Mouse (Mus musculus) left cerebral cortex, postnatal 14 days (tissue): Measurements from ENCODE around the gene Fbln1. TPM values are rescaled to one million over a fixed set of nuclear protein-coding genes. Genes with fewer than 3 reads are reported as not detected.

Source experiments
- DNase-seq, 2 experiments: peaks; one replicate each; pipeline ENCODE4 v3.0.0; 2021 to 2022; ENCODE audit warnings: low spot score in 2 of 2, mixed read lengths in 1 of 2
- intact Hi-C: fragments of 180-260 bp; cut with DNase I; formaldehyde crosslinking; loops from one replicate; pipeline ENCODE4 v1.15.1; 2025
- total RNA-seq, 2 experiments: library from RNA; stranded (reverse); gene quantifications; 2 replicates each; pipeline ENCODE4 v1.2.3; 2021

Gene Fbln1
- total RNA-seq, 2 experiments from 2014 or later: 10.0 to 11.1 TPM

- intact Hi-C loops: loop anchor here (1.0 to 10.0 kb wide), 4 partner anchors 48 to 438 kb away; no protein-coding TSS in a partner anchor
Measured at GRCm38 (mm10) chr15:85266729-85267434, 61.1 kb downstream of the Fbln1 start.

DNA sequence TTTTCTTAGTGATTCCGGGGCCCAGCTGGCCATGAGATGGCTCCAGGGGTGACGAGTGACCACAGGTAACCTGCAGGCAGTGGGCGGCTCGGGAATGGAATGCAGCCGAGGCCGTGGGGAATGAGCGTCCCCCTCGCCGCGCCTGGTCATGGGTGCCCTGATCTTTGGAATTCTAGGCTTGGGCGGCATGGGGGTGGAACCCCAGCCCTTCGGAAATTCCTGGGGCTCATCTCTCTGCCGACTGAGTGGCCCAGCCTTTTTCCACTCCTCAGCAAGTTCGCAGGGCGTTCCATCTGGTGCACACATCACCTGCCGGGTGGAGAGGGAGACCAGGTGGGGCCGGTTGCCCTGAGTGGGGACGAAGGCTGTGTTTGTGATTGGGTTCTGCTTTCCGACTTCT lies 62.1 kb downstream of the Fbln1 start:
- intact Hi-C loops: loop anchor here (2.0 to 10.0 kb wide), 3 partner anchors 47 to 437 kb away; no protein-coding TSS in a partner anchor
- DNase-seq: no peak

More at GRCm38 (mm10) chr15:85266729-85267434, 61.1 kb downstream of the Fbln1 start:
- DNase-seq: peak; percentile 94 to 95

- intact Hi-C loops: no loop called here
- DNase-seq: no peak
Measured at GRCm38 (mm10) chr15:85272988-85273387, 67.2 kb downstream of the Fbln1 start.

DNA sequence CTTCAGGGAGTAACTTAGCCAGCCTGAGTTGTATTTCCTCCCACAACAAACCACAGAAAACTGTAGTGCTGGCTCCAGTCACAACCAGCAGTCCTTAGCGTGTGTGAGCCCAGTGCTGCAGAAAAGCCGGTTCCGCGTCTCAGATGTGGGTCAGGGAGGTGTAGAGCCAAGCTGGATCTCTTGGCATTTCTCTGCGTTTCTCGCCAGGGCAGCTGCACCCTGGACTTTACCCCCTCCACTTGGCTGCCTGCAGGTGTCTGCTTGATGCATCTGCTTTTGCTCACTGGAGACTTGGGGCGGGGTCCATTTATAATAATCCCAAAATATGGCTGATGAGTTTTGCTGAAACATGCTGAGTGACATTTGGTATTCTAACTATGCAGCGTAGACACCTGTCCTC lies 71.5 kb downstream of the Fbln1 start:
- no peak for DNase-seq
- intact Hi-C loops: no loop called here

GRCm38 (mm10) chr15:85278986-85279385 lies 73.2 kb downstream of the Fbln1 start:
- intact Hi-C loops: no loop called here
- DNase-seq: no peak

DNA sequence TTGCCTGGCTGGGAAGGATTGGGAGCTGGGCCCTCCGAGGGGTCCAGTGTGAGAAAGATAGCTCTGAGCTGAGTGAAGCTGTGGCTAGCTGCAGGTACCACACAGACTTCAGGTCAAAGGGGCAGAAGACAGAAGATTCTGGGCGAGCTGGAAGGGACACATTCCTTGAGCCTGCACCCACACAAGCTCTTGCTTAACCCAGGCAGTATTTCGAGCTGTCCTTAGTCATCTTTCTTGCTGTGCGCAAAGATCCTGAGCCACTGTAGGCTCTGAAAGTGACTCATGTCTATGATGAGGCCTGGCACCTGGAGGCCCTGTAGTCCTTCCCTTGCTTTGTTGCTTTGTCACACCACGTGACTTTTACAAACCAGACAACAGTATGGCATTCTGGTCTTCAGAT lies 76.3 kb downstream of the Fbln1 start:
- intact Hi-C loops: no loop called here
- no peak for DNase-seq

DNA sequence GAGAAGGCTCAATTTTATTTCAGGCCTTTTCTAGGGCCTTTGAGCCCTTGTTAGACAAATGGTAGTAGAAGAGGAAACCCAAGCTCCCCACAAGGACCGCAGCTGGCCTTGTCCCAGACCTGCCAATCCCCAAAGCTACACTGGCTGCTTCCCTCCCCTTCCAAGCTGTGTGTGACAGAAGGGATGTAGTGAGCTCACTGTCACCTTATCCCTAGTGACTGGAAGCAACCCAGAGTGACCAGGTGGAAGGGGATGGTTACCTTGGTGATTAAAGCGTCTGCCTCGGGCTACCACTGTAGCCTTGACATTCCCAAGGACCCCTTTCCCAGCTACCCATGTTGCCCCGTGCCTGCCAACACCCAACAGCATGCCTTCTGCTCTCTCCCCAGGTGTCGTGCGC lies 78.9 kb downstream of the Fbln1 start:
- no peak for DNase-seq
- intact Hi-C loops: no loop called here

DNA sequence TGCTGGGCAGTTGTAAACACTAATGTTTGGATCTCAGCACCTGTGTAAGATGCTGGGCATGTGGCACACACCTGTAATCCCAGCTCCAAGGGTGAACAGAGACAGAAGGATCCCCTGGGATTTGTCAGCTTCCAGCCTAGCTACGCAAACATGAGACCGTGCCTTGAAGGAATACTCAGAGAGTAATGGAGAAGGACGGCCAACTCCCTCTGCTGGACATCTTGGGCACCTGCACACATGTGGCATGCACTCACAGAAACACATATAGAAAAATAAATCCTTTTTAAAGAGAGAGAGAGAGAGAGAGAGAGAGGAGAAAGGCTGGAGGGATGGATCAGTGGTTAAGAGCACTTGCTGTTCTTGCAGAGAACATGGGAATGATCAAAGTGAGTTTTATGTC lies 88.9 kb downstream of the Fbln1 start:
- DNase-seq: no peak
- intact Hi-C loops: no loop called here

GRCm38 (mm10) chr15:85295544-85295943 lies 89.8 kb downstream of the Fbln1 start:
- no peak for DNase-seq
- intact Hi-C loops: no loop called here

DNA sequence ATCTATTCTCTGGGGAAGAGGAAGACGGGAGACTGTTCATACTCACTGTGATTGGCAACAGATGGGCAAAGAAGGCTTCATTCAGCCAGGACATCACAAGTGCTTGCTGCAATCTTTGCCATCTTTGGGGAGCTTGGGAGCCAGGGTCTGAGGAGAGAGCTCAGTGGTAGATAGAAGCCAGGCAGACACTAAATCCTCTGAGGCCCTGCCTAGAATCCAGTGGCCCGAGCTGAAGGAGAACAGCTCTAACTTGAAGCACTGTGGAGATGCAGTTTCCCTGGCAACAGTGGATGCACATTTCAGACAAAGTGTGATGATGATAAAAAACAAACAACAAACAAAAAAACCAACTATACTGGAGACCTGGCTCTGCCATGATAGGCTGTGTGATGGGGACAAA lies 90.2 kb downstream of the Fbln1 start:
- intact Hi-C loops: no loop called here
- peak in 1 of 2 experiments; percentile 21 for DNase-seq

- no peak for DNase-seq
- intact Hi-C loops: no loop called here
Measured at GRCm38 (mm10) chr15:85296538-85296937, 90.8 kb downstream of the Fbln1 start.

DNA sequence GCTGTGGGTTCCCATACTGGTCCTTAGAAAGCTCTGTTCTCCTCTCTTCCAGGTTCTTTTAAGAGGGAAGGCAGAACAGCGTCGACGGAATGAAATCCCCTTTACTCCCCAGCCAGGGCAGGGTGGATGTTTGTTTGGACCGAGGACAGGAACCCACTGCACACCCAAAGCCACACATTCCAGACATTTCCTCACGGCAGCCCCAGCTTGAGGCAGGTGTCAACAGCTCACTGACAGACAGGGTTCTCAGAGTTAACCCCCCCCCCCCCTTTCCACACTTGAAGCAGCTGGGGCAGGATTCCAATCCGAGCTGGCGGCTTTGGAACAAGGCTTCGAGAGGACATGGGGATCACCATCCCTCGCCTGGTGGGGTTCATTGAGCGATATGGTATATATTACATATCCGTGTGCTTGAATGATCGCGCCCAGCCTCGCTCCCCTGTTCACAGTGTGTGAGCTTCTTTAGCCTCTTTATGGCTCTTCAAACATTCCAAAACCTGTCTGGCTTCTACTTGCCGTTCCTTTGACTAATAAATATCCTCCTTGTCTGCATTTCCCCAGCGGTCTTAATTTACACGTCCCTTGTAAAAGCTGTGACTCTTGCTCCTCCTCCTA lies 92.5 kb downstream of the Fbln1 start:
- DNase-seq: no peak
- intact Hi-C loops: no loop called here

DNA sequence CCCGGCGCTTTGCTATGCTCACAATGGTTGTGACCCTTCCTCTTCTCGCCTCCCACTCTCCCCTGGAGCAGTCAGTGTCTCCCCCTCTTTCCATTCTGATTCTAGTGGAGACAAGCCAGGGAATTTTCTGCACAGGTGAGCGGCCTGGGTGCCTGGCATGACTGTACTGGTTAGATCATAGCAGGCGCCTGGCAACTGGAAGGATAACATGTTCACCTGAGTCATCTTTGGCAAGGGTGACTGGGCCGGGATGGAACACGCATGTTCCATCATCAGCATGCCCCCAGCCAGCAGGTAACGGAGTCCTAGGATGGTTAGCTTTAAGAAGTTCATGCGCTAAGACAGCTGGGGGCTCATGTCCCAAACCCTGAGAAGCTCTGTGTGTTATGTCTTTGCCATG lies 93.2 kb downstream of the Fbln1 start:
- no peak for DNase-seq
- intact Hi-C loops: no loop called here

GRCm38 (mm10) chr15:85303241-85303640 lies 97.5 kb downstream of the Fbln1 start:
- no peak for DNase-seq
- intact Hi-C loops: no loop called here

- intact Hi-C loops: no loop called here
- no peak for DNase-seq
Measured at GRCm38 (mm10) chr15:85303976-85304375, 98.2 kb downstream of the Fbln1 start.

- intact Hi-C loops: no loop called here
- DNase-seq: no peak
Measured at GRCm38 (mm10) chr15:85307061-85307660, 101.4 kb downstream of the Fbln1 start.

GRCm38 (mm10) chr15:85311058-85311657 lies 105.4 kb downstream of the Fbln1 start:
- no peak for DNase-seq
- intact Hi-C loops: no loop called here

GRCm38 (mm10) chr15:85315378-85316025 lies 109.8 kb downstream of the Fbln1 start:
- peak; percentile 90 for DNase-seq

DNA sequence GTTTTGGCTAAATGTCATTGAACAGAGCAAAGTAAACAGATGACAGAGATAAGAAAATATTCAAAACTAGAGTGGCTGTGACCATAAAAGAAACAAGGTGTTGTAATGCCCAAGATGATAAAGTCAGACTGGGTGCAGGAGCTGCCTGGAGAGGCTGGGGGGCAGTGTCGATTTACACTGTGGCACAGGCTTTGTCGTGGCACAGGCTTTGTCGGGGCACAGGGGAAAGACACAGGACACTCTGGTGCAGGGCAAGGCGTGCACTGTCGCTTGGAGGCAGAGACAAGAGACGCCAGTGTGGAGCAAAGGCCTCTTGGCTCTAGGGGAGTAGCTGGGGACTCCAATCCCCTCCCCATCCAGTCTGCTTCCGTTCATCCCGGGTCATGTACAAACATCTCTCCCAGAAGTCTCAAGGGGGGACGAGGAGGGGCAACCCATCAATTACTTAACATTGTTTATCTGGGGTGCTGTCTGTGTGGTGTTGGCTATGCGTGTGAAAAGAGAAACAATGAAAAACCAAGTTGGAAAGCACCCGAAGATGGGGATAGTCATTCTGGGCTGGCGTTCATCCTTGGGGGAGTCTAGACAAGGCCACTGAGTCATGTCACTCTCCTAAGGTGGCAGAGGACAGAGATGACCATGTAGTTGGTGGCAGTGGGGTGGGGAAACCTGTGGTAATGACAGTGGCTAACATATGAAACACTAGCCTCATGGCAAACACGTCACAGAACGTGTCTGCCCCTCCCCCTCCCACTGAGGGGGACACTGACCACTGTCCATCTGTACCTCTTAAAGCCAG lies 110.8 kb downstream of the Fbln1 start:
- no peak for DNase-seq
- intact Hi-C loops: loop anchor here (1.0 to 5.0 kb wide), 3 partner anchors 61 to 267 kb away; no protein-coding TSS in a partner anchor

More at GRCm38 (mm10) chr15:85315378-85316025, 109.8 kb downstream of the Fbln1 start:
- intact Hi-C loops: loop anchor here (1.0 to 5.0 kb wide), 4 partner anchors 49 to 268 kb away; no protein-coding TSS in a partner anchor
